Mouse (Mus musculus) liver, embryonic 14.5 days (tissue): ENCODE measurements around the gene Gm17402. TPM values are rescaled to one million over a fixed set of nuclear protein-coding genes. Genes with fewer than 3 reads are reported as not detected.

ENCODE experiments used
- ATAC-seq: fragments of 200-750 bp; cut with Nextera tagmentation; 2 replicates; pipeline ENCODE4 v1.8.0; 2017; ENCODE audit warnings: moderate number of reproducible peaks, mild to moderate bottlenecking, moderate library complexity; ENCODE audit not compliant: insufficient read depth
- DNase-seq, 3 experiments: peaks; one replicate each; pipeline ENCODE4 v3.0.0-alpha.2; 2012 to 2013; ENCODE audit warnings: low read depth in 3 of 3, low spot score in 3 of 3
- H3K27ac ChIP-seq: fragments of 300-500 bp; sonication (generic); 2 replicates; pipeline ENCODE4 v1.5.1; 2014; ENCODE audit warnings: moderate library complexity, mild to moderate bottlenecking, control low read depth, inconsistent platforms
- H3K27me3 ChIP-seq: fragments of 300-500 bp; sonication (generic); 2 replicates; pipeline ENCODE4 v1.6.1; 2014; ENCODE audit warnings: mild to moderate bottlenecking, low read length, moderate library complexity; ENCODE audit not compliant: control insufficient read depth, insufficient read depth
- H3K36me3 ChIP-seq: fragments of 300-500 bp; sonication (generic); replicated peaks from 2 replicates; pipeline ENCODE4 v1.6.1; 2014; ENCODE audit warnings: low read depth; ENCODE audit not compliant: control insufficient read depth, insufficient read depth
- H3K4me1 ChIP-seq, 2 experiments: fragments of 200-500 bp in 1 of 2; fragments of 300-500 bp in 1 of 2; sonication (generic) in 1 of 2; replicated peaks; 2 replicates each; pipeline ENCODE4 v1.6.1; 2012 to 2014; ENCODE audit warnings: antibody characterized with exemption in 1 of 2, inconsistent platforms in 1 of 2, low read length in 1 of 2; ENCODE audit not compliant: control insufficient read depth in 2 of 2, insufficient read depth in 2 of 2
- H3K4me2 ChIP-seq: fragments of 300-500 bp; sonication (generic); 2 replicates; pipeline ENCODE4 v1.6.1; 2014; ENCODE audit warnings: low read depth, mild to moderate bottlenecking, control low read depth, moderate library complexity
- H3K4me3 ChIP-seq, 2 experiments: fragments of 200-500 bp in 1 of 2; fragments of 300-500 bp in 1 of 2; sonication (generic) in 1 of 2; 2 replicates each; pipeline ENCODE4 v1.5.1; 2012 to 2014; ENCODE audit warnings: low read depth in 2 of 2, low read length in 2 of 2, mild to moderate bottlenecking in 2 of 2, control low read depth in 1 of 2, inconsistent platforms in 1 of 2, moderate library complexity in 1 of 2; ENCODE audit not compliant: insufficient read depth in 1 of 2
- H3K9ac ChIP-seq: fragments of 300-500 bp; sonication (generic); replicated peaks from 2 replicates; pipeline ENCODE4 v1.6.1; 2014; ENCODE audit warnings: mild to moderate bottlenecking, control low read depth, moderate library complexity
- H3K9me3 ChIP-seq: fragments of 300-500 bp; sonication (generic); 2 replicates; pipeline ENCODE4 v1.6.1; 2016; ENCODE audit warnings: low read length, mixed read lengths; ENCODE audit not compliant: control insufficient read depth
- CTCF ChIP-seq: IDR thresholded peaks from 2 replicates; pipeline ENCODE4 v1.5.1; 2016; ENCODE audit warnings: antibody characterized with exemption, low read depth, control low read depth
- EP300 ChIP-seq: IDR thresholded peaks from 2 replicates; pipeline ENCODE4 v1.6.1; 2016; ENCODE audit warnings: antibody characterized with exemption, low read depth
- WGBS: fragments of 180-500 bp; shearing (Covaris S2); extraction: QIAGEN DNeasy Blood & Tissue Kit; methylation state at CpG from one replicate; pipeline ENCODE4 v1.1.7; 2014; ENCODE audit not compliant: insufficient replicate concordance; 5-methylcytosine and 5-hydroxymethylcytosine counted together
- polyA plus RNA-seq, 2 experiments: library from polyadenylated mRNA; depleted of rRNA in 1 of 2; stranded (reverse) in 1 of 2; unstranded in 1 of 2; fragments of >200 nt; fragmentation: Nextera tagmentation in 1 of 2; extraction: Ambion mirVana in 1 of 2; gene quantifications; 2 replicates each; pipeline versions ENCODE4 v1.2.1 to v1.2.3; 2012 to 2014

Gene Gm17402
- polyA plus RNA-seq, 2 experiments: not detected

DNA sequence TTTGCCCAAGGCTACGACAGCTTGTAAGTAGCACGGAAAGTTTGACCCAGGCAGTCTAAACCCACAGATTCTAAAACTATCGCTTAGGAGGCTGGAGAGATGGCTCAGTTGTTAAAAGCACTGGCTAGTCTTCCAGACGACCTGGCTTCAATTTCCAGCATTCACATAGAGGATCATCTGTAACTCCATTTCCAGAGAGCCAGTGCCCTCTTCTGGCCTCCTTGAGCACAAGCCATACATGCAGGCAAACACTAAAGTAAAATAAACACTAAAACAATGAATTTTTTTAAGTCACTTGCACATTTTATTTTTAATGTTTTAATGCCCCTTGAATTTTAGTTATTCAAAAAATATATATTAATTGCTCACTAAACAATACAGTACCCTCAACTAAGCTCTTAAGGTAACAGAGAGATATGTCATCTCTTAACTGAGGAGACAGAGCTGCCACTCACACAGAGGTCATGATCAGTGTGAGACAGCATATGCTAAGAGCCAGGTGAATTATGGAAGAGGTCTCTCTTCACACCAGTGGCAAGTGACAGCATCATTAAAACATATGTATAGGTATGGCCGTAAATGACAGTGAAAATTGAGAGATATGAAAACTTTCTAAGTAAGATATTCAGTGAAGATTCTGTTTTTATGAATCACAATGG lies 31.8 kb downstream of the Gm17402 start:
- no peaks in the 10 kb centered on the region for H3K36me3 ChIP-seq
- H3K4me3 ChIP-seq: no peak overlapping the region
- ATAC-seq (no peak), DNase-seq (no peak)
- TF ChIP-seq CTCF: peak; percentile 43
- no peak for TF ChIP-seq EP300
- no peaks in the 10 kb centered on the region for H3K9me3 ChIP-seq
- H3K4me1 ChIP-seq: no peaks in the 10 kb centered on the region
- no peak overlapping the region for H3K9ac ChIP-seq
- no peaks in the 10 kb centered on the region for H3K27me3 ChIP-seq
- no peak overlapping the region for H3K27ac ChIP-seq
- 57% methylated on average over 5 of the region's 5 CpGs for WGBS
- no peak overlapping the region for H3K4me2 ChIP-seq

GRCm38 (mm10) chr3:67340921-67341320 lies 34.0 kb downstream of the Gm17402 start:
- TF ChIP-seq CTCF (no peak), EP300 (no peak)
- H3K27me3 ChIP-seq: no peaks in the 10 kb centered on the region
- DNase-seq (no peak), ATAC-seq (no peak)
- no peaks in the 10 kb centered on the region for H3K36me3 ChIP-seq
- WGBS: 58% methylated on average over 7 of the region's 7 CpGs
- H3K9me3 ChIP-seq: no peaks in the 10 kb centered on the region
- H3K4me1 ChIP-seq: no peaks in the 10 kb centered on the region
- no peak overlapping the region for H3K9ac ChIP-seq
- no peak overlapping the region for H3K4me3 ChIP-seq
- H3K4me2 ChIP-seq: no peak overlapping the region
- no peak overlapping the region for H3K27ac ChIP-seq

- H3K4me1 ChIP-seq: no peaks in the 10 kb centered on the region
- ATAC-seq (no peak), DNase-seq (no peak)
- H3K9ac ChIP-seq: no peak overlapping the region
- WGBS: 46% methylated on average over 3 of the region's 3 CpGs
- no peak overlapping the region for H3K4me3 ChIP-seq
- TF ChIP-seq EP300: no peak
- no peak for TF ChIP-seq CTCF
- no peaks in the 10 kb centered on the region for H3K27me3 ChIP-seq
- no peaks in the 10 kb centered on the region for H3K9me3 ChIP-seq
- no peak overlapping the region for H3K4me2 ChIP-seq
- no peaks in the 10 kb centered on the region for H3K36me3 ChIP-seq
- H3K27ac ChIP-seq: no peak overlapping the region
Measured at GRCm38 (mm10) chr3:67339558-67339957, 35.4 kb downstream of the Gm17402 start.

GRCm38 (mm10) chr3:67322422-67322821 lies 52.5 kb downstream of the Gm17402 start:
- no peak for ATAC-seq
- no peaks in the 10 kb centered on the region for H3K27me3 ChIP-seq

More at GRCm38 (mm10) chr3:67322422-67322821, 52.5 kb downstream of the Gm17402 start:
- Histone ChIP-seq H3K4me3 (no peak overlapping the region), H3K27ac (no peak overlapping the region), H3K9ac (no peak overlapping the region), H3K9me3 (no peaks in the 10 kb centered on the region), H3K4me1 (no peaks in the 10 kb centered on the region), H3K4me2 (no peak overlapping the region), H3K36me3 (no peaks in the 10 kb centered on the region)
- TF ChIP-seq EP300 (no peak), CTCF (no peak)
- DNase-seq: no peak
- 77% methylated on average over 4 of the region's 4 CpGs for WGBS

Other genes starting within 250 kb of the Gm17402 start
- 0.52 and 0.81 TPM in 2 replicates for gene Mlf1, start 1.1 kb downstream of the Gm17402 start, polyA plus RNA-seq (2012; rRNA removed)
- 1.3 and 1.4 TPM in 2 replicates for gene Mlf1, start 1.1 kb downstream of the Gm17402 start, polyA plus RNA-seq (2014; fragmentation: Nextera tagmentation; extraction: Ambion mirVana)
- 8.5 and 17.0 TPM in 2 replicates for gene Gfm1, start 54.9 kb upstream of the Gm17402 start, polyA plus RNA-seq (2012; rRNA removed)
- gene Gfm1, start 54.9 kb upstream of the Gm17402 start, polyA plus RNA-seq (2014; fragmentation: Nextera tagmentation; extraction: Ambion mirVana): 32.6 and 37.8 TPM in 2 replicates
- 2.4 and 4.1 TPM in 2 replicates for gene Lxn, start 88.8 kb upstream of the Gm17402 start, polyA plus RNA-seq (2012; rRNA removed)
- gene Lxn, start 88.8 kb upstream of the Gm17402 start, polyA plus RNA-seq (2014; fragmentation: Nextera tagmentation; extraction: Ambion mirVana): 9.9 and 10.2 TPM in 2 replicates
- gene Rarres1, start 140.4 kb upstream of the Gm17402 start, polyA plus RNA-seq (2012; rRNA removed): 1.3 TPM in 2 replicates
- gene Rarres1, start 140.4 kb upstream of the Gm17402 start, polyA plus RNA-seq (2014; fragmentation: Nextera tagmentation; extraction: Ambion mirVana): 1.5 and 2.2 TPM in 2 replicates
- gene Mfsd1, start 207.6 kb upstream of the Gm17402 start, polyA plus RNA-seq (2012; rRNA removed): 10.6 and 11.6 TPM in 2 replicates
- gene Mfsd1, start 207.6 kb upstream of the Gm17402 start, polyA plus RNA-seq (2014; fragmentation: Nextera tagmentation; extraction: Ambion mirVana): 25.9 and 29.4 TPM in 2 replicates